Mouse (Mus musculus): ENCODE data around the gene Tymp.

Tymp gene

GRCm38 (mm10) chr15:89334271-89334670, 42.6 kb downstream of the Tymp start, which contains the start of gene Miox:
TSS of gene Miox (plus strand) at chr15:89334398.
- DNase-seq (ENCODE audit: low read depth, low spot score): no peak

DNA sequence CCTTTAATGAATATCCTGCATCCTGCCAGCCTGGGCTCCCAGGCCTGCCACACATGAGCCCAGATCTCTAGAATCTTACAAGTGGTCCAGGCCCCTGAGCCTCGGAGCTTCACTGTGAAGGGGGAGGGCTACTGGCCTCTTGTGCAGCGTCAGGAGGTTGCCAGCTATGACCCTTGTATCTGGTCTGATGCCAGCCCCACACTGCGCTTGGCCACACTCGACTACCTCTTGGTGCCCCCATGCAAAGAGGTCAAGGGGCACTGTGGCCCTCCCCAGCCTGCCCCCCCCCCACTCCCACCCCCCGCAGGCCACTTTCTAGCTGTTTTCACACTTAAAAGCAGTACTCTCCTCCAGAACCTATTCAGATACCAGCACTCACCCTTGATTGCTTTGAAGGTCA, 50.4 kb downstream of the Tymp start:
- DNase-seq (ENCODE audit: low read depth, low spot score): no peak

GRCm38 (mm10) chr15:89323656-89324055, 53.2 kb downstream of the Tymp start:
- no peak for DNase-seq (ENCODE audit: low read depth, low spot score)

DNA sequence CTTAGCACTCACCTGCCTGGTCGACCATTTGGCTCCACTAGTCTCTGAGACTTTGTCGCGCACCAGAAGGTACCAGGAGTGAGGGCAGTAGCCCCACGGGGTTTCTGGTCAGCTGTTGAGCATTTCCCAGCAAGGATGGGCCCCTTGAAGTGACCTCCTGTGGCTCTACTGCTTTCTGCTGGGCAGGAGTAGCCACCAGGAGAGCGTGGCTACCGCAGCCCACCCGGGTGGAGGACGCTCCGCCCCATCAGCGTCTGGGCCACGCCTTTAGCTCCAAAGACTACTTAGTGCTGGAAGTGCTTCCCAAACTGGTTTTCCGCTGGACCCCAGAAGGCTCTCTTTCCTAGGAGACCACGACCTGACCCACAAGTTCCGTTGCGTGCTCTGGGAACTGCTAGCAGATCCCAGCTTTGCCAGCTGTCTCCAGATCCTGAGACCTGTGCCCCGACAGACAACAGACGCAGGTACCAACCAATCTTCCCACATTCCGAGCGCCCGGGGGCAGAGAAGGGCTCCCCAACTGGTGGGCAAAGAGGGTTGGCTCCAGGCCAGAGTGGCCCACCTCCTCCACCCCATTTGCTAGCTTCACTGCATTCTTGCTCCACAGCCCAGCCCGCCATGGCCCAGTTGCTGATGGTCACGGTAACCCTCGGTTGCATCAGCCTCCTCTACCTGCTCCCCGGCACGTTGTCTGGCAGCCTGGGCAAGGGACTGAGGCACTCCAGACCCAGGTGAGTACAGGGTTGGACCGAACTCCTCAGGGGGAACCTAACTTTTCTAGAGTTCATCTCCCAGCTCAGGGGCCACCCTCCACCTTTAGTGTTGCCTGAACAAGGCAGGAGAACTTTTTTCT, 53.9 kb downstream of the Tymp start, which contains the start of gene Adm2:
TSS of gene Adm2 (plus strand) at position 51 of the 853 bp plus-strand sequence.
- no peak for DNase-seq (ENCODE audit: low read depth, low spot score)

Data from brain, adult 2 months (tissue).